Mouse (Mus musculus): ENCODE measurements around the gene Olfr469.
A peak's percentile ranks its signal among the peaks of the same experiment; 100 is the strongest.
"Not testable (repeated sequence)": the region's sequence is repeated elsewhere in the genome, so short reads cannot be mapped to it uniquely, and the experiment has no call there.

Gene Olfr469

DNA sequence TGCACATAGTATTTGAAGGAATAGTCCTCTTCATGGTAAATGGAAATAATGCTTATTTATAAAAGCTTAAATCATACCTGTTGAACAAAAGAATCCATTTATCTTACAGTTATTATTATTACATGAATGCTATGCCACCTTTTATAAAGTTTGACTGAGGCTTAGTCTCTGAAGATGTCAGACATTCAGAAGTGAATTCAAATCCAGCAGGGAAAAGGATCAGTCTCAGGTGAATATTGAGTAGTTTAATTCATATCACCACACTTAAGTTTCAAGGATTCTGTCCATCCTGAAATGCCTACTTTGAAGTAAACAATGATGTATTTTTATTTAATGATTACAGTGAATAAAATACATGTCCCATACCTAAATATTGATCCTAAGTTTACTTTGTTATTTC is at the start of gene Olfr469:
Gene Olfr469 (minus strand): TSS at position 101 of the 400 bp plus-strand sequence.
- not testable (repeated sequence) for DNase-seq (ENCODE audit: low read depth, low spot score)

DNA sequence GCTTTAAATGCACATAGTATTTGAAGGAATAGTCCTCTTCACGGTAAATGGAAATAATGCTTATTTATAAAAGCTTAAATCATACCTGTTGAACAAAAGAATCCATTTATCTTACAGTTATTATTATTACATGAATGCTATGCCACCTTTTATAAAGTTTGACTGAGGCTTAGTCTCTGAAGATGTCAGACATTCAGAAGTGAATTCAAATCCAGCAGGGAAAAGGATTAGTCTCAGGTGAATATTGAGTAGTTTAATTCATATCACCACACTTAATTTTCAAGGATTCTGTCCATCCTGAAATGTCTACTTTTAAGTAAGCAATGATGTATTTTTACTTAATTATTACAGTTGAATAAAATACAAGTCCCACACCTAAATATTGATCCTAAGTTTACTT is 22.0 kb upstream of the Olfr469 start, which contains the start of gene Olfr470:
Gene Olfr470 (minus strand): TSS at position 101 of the 400 bp plus-strand sequence.
- DNase-seq (ENCODE audit: low read depth, low spot score) = not testable (repeated sequence)

DNA sequence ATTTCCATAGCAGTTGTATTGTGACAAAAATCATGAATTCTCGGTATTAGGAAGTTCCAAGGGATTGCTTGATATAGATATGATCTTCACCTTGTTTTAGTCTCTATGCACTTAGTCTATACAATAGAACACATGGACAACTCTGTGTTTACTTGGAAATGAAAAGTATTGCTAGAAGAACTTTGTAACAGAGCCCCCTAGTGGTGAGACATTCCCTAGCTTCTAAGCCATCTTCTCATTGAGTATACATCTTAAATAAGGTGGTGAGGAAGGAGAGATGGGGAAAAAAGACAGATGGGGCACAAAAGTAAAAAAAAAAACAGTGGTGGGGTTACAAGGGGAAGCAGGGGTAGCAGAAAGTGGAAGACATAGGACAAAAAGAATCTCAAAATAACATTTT is 16.4 kb upstream of the Olfr469 start:
- DNase-seq (ENCODE audit: low read depth, low spot score) = peak; percentile 21

DNA sequence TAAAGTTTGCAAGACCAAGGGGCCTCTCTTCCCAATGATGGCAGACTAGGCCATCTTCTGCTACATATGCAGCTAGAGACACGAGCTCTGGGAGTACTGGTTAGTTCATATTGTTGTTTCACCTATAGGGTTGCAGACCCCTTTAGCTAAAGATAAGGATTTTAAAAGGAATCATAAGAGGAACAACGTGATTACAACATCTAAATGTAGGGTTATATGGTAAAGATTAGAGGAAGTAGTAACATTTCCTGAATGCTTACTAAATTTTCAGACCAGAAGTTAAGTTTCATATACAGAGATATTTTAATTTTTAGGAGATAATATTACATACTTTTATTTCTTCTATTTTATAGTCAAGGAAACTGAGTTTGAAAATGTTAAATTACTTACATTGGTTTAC is 1.5 kb downstream of the Olfr469 start:
- DNase-seq (ENCODE audit: low read depth, low spot score) = not testable (repeated sequence)

DNA sequence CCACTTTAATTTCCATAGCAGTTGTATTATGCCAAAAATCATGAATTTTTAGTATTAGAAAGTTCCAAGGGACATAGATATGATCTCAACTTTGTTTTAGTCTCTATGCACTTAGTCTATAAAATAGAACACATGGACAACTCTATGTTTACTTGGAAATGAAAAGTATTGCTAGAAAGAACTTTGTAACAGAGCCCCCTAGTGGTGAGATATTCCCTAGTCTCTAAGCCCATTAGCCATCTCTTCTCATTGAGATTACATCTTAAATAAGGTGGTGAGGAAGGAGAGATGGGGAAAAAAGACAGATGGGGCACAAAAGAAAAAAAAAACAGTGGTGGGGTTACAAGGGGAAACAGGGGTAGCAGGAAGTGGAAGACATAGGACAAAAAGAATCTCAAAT is 5.9 kb downstream of the Olfr469 start:
- no peak for DNase-seq (ENCODE audit: low read depth, low spot score)

DNA sequence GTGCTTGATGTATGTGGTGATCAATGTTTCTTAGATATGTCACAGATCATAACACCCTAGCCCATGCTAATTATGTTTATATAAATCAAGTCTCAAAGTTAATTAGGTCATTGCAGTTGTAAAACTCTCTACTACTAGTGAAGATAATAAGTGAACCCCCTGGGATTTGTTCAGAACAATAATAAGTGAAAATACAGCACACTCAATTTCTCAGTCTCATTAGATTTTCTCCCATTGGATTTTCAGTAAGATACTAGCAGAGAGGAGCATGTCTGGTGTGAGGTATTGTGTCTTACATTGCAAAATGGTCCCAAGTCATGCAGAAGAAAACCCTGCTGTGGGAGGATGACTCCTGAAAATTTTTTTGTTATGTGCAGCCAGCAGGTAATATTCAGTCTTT is 13.4 kb downstream of the Olfr469 start, which contains the start of gene Olfr467:
Gene Olfr467 (plus strand): TSS at position 301 of the 400 bp plus-strand sequence.
- no peak for DNase-seq (ENCODE audit: low read depth, low spot score)

DNA sequence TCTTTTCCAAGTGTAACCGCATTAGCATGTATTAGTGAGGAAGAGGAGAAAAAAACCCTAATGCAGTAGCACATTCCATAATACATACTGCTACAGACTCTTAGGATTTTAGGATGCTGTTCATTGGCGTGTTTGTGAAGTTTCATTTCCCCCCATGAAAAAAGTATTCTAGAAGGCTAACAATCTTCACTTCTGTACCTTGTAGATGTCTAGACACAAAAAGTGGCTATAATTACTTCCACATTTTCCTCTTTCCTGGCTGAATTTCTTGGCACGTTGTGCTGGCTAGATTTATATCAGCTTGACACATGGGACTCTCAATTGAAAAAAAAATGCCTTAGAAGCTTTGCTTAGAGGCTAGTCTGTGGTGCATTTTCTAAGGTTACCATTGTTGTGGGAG is 23.2 kb downstream of the Olfr469 start:
- peak; percentile 63 for DNase-seq (ENCODE audit: low read depth, low spot score)

DNA sequence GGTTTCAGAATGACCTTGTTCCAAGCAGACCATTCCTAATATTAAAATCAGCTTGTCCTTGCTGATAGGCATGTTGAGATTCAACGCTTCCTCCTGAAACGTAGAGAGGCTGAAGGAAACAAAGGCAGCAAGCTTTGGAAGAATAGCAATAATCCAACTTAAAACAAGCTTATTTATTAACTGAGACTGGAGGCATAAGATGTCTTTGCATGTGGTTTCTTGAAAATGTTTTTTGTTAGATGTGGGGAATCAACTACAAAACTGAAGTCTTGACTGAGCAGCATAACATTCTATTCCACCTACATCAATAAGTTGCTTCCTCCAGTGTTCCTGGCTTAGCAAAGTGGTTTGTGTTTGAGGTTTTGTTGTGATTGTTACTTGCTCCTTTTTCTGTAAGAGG is 24.2 kb downstream of the Olfr469 start, which contains the start of gene Ovch2:
Gene Ovch2 (minus strand): TSS at position 101 of the 400 bp plus-strand sequence.
- DNase-seq (ENCODE audit: low read depth, low spot score) = no peak

DNA sequence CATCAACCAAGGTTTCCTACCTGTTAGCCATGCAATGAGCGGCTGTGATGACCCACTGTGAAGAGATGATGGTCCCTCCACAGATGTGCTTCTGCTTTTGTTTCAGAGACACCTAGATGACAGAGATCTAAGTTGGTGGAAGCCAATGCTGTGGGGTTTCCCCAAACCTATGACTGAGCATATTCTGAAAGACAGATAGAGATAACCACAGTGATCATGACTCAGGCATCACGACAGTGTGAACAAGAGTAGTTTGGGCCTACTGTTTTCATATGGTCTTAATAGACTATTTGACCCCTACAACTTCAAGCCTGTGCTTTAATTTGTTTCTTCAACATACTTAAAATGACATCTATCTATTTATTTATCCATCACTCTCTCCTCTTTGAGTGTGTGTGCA is 28.8 kb downstream of the Olfr469 start:
- DNase-seq (ENCODE audit: low read depth, low spot score) = no peak

DNA sequence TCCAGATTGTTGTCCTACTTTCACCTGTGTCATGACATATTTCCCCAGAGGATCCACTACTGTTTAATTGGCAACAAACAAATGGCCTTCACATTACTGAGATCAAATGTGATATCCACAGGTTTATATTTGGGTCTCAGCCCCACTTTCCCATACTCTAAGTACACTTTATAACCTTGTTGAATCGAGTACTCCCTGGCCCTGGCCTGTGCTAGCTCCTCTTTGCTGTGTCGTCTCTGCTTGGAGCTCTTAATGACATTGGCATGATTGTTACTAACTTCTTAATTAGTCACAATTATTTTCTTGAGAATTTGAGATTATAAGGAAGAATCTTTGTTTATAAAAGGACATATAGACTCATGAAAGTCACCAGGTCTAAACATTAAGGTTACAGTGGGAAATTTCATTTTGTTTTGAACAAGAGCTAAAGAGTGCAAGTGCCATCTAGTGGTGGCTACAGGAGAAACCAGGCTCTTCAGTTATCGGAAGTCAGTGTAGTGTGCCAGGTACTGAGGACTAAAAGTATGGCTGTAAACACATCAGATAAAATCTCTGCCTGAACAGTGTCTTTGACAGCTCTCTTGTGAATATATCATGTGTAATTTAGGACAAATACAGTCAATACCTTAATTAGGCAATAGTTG is 37.2 kb downstream of the Olfr469 start:
- peak; percentile 28 for DNase-seq (ENCODE audit: low read depth, low spot score)

DNA sequence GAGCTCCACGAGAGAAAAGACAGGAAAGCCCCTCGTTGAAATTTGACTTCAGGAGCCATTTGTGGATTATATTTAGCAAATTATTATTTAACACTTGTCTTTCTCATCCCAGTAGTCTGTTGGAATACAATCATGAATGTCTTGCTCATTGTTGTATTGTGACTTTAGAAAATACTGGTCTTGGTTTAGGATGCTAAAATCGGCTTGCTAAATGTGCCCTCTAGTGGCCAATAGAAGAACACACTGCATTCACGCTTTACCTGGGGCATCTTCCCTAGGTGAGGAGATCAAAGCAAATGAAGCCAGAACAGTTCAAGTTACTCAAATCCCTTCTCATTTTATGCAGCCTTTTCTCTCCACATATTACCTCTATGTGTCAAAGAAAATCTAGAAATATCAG is 45.7 kb downstream of the Olfr469 start:
- DNase-seq (ENCODE audit: low read depth, low spot score) = no peak

DNA sequence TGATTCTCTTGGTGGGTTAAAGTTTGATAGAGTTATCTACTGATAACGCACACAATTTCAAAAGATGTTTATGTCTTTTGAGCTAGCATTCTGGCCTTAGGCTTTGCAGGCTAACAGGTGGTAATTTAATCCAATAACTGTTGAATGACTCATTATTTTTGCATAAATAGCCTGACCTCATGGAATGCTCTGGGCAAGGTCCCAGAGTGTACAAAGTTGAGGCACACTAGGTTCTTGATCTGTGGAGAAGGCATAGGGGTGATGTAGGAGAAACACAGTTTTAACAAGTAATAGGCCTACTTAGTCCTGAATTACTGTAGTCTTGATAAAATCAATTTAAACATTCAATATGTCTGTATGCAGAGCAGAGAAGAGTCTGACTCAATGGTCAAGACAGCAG is 47.1 kb downstream of the Olfr469 start:
- no peak for DNase-seq (ENCODE audit: low read depth, low spot score)

DNA sequence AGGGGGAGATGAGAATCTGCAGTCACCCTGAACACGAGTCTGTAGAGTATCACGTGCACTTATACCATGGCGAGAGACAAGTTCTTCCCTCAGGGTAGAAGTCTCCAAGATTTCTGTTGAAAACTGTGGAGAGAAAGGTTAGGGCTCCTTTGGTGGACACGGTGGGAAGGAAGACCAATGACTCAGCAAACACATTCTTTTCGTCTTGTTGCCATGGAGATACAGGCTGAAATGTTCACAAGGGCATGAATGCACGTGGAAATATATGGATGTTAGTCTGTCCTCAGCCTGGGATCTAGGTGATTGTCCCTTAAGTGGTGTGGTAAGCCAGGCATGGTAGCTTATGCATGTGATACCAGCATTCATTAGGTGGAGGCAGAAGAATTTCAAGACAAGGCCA is 54.5 kb downstream of the Olfr469 start:
- no peak for DNase-seq (ENCODE audit: low read depth, low spot score)
